Mouse (Mus musculus) gastrocnemius, adult 8-10 months (tissue): ENCODE measurements around the gene Nrp2. TPM values are rescaled to one million over a fixed set of nuclear protein-coding genes. Genes with fewer than 3 reads are reported as not detected.

Source experiments
- DNase-seq, 2 experiments: peaks; one replicate each; pipeline ENCODE4 v3.0.0; 2022; ENCODE audit warnings: low spot score in 2 of 2
- total RNA-seq, 4 experiments: library from RNA; stranded (reverse); gene quantifications; 2 replicates each; pipeline ENCODE4 v1.2.4; 2022

The Nrp2 gene
- total RNA-seq, 4 experiments from 2014 or later: 3.3 to 4.3 (median 4.1) TPM

GRCm38 (mm10) chr1:62750408-62751008 is 47.4 kb downstream of the Nrp2 start:
- DNase-seq: no peak

DNA sequence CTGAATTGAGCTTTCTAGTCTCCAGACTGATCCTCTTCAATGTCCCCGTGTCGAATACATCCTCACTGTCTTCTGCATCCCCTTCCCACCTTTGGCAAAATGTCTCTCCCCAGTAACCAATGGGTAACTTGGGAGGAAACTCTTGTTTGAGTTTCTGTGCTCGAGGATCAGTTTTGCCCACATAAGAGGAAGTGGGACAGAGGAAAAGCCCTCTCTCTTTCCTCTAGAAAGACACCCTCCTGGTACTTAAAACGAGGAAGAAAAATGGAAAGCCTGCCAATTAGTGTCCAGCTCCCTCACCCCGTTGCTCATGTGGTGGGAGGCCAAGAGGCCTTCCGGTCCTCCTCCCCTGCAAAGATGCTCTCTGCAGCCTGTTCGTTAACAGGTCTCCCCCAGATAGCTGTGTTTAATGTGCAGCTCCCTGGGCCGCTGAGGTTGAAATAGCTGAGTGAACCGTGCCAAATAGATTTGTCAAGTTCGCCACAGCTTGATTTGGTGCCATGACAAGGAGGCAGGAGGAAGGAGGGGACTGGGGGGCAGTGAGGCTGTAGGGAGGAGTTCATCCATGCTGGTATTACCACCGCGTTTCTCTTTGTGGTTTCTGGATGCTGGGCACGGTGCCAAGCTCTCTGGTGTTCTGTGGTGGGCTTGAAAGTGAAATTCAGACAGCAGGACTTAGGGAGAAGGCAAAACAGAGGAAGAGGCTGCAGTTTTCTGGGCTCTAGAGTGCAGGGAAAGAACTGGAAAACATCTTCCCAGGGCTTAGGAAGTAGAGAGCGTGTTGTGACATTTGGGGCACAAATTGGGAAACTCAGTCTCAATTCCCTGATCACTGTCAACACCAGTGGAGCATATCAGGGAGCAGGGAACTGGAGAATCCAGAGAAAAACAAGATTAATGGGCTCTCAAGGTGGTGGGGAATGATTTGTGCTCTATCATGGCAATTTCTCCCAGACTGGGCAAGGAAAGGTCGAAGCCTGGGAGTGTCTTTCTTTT is 48.2 kb downstream of the Nrp2 start:
- DNase-seq: no peak

GRCm38 (mm10) chr1:62752055-62752454 is 49.0 kb downstream of the Nrp2 start:
- DNase-seq: no peak

DNA sequence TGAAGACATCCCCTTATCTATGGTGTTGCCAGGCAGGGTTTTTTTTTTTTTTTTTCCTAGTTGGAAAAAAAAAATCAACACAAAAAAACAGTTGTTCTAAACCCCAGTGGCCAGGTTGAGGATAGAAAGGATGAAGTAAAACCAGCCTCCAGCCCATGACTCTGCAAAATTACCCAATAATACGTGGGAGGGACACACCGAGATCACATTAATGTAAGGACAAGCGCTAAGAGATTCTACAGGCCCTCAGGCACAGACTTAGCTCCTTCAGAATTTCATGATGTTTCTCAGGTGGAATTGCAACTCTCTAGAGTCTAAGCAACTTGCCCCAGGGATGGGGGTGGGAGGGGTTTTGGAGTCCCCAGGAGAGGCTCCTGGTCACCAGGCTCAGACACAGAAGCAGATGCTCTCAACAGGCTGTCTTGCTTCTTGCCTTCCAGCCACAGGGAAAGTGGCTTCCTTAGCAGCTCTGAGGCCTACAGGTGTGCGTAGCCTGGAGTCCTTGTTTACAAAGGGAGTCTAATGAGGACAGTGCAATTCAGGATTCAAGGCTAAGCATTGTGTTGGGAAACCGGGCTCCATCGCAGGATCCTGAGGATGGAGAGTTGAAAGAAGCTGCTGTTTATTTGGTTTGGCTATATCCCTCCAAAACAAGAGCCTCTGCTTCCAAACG is 49.7 kb downstream of the Nrp2 start:
- no peak for DNase-seq

GRCm38 (mm10) chr1:62754066-62754835 is 51.2 kb downstream of the Nrp2 start:
- DNase-seq: no peak

GRCm38 (mm10) chr1:62760086-62760485 is 57.0 kb downstream of the Nrp2 start:
- no peak for DNase-seq

DNA sequence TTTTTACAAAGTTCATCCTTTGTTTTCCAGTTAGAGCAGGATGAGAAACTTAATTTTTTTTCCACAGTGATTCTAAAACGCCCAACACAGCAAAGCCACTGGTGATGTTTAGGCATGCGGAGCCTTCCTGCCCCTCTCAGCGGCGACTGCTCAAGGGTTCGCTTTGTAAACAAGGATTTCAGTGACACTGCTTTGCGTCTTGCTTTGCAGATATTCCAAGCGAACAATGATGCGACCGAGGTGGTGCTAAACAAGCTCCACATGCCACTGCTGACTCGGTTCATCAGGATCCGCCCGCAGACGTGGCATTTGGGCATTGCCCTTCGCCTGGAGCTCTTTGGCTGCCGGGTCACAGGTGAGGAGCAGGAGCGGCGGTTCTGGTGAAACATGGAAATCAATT is 57.5 kb downstream of the Nrp2 start:
- DNase-seq: no peak

- DNase-seq: no peak
Measured at GRCm38 (mm10) chr1:62763779-62764178, 60.7 kb downstream of the Nrp2 start.

DNA sequence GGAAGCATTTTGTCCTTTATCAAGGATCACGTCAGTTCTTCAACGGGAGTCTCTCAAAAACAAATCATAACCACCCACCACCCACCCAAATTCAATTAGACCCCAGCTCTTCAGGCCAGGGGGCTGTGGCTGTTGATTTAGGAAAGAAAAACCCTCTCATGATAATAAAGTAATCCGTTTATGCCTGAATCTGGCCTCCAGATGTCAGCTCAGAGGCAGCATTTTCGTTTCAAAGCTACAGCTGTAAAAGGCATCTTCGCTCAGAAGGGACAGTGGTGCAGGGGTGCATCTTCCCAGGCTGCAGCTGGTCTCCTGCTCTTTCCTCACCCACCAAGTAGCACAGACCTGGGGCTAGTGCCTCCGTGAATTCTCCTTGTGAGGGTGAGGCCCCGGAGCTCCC is 62.1 kb downstream of the Nrp2 start:
- DNase-seq: no peak

DNA sequence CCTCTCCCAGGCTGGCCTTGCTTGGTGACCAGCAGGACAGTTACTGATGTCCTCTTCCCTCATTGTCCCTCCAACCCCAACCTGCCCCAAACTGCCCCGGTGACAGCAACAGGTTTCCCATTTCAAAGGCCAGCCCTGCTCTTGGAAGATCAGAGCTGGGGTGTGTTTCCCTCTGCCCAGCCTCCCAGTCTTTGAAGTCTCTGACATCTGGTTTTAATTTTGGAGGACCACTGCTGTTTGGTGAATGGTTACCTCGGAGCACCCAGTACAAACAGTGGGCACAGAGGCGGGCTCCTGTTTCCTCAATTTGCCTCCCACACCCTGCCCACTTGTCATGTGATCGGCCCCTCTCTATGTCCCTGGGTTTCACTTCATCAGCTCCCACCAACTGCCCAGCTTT is 63.7 kb downstream of the Nrp2 start:
- DNase-seq: no peak

DNA sequence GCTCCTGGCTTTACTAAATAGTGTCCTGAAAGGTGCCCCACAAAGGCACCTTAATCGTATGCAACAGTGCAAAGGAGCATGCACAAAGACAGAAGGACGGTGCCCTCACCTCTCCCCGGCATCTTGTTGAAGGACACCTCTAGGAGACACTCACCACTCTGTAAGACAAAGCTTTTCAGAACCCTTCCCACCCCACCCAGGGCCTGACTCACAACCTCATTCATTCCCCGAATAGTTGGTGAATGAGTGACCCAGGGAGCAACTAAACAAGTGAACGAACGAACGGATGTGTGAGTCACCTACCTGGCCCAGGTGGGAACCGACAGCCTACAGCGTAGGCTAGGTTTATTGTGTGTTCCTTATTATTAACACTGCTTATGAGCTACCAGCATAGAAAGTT is 64.5 kb downstream of the Nrp2 start:
- no peak for DNase-seq

DNA sequence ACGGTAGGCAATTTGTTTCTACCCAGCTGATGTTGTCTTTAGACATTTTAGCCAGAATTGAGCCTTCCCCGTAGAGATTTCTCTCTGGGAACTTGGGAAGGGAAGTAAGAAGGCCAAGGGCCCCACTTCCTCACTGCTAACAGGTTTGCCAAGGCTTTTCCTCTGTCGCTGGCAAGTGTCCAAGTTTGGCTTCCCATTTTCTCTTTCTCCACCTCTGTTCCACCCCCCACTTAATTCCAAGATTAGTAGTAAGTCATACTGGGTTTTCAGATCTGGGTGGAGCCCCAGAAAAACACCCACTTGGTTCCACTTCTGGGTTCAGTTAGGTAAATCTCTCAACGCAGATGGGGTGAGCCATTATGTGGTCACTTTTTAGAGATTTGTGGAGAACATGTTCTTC is 67.5 kb downstream of the Nrp2 start:
- no peak for DNase-seq

DNA sequence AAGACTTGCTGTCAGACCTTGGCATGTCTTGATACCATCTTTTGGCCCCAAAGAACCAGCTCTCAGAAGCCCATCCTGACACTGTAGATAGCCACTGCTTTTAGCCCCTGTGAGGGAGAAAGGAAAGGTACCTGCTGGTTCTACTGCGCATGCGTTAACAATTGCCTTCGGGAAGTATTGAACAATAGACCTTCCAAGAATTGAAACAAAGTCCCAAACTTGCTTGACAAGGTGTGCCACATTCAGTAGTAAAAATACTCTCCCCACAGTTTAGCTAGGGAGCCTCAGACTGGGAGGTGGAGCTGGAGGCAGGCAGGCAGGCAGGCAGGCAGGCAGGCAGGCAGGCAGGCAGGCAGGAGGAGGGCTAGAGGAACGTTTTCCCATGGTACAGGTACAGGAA is 69.3 kb downstream of the Nrp2 start:
- DNase-seq: no peak

DNA sequence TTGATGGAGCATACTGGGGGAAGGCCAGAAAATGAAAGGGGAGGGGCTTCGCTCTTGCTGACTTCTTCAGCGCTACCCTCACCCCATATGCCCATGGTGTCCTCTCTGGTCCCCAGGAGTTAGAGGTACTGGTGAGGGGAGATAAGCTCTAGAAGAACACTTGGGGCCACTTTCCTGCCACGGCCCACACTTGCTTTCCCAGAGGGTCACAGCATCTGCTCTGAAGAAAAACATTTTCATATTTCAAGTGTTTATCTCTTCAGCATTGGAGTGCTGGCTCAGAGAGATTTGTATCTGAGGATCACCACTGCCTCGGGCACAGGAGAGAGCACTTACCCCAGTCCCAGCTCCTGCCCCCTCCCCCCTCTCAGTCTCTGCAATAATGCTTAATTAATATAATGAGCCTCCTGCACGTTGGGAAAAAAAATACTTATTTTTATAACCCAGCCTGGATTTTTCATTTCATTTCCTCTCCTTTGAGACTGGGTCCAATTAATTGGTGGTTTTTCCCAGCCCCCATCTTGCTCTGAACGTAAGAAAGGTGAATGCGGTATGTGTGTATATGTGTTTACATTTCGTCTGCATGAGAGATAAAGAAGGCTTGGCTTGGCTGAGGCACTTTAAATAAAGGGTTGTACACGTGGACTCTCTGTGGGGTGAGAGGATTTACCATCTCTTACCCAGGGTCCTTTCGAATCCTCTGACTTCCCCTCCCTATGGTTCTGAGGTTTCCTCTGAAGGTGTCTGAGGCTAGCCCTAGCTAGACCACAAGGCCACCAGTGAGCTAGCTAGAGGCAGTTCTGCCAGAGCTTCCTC is 70.2 kb downstream of the Nrp2 start:
- no peak for DNase-seq

DNA sequence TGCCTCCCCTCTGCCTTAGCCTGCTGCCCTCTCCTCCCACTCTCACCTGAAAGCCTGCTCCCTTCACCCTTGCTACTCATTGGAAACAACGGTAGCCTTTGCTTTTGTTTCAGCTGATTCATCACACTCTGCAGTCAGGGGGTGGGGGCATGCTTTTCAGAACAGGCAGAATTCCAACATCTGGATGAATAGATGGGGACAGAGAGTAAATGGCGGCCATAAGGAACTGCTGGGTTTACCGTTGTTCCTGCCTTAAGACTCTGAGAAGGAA is 70.8 kb downstream of the Nrp2 start:
- no peak for DNase-seq

- no peak for DNase-seq
Measured at GRCm38 (mm10) chr1:62774288-62775218, 71.5 kb downstream of the Nrp2 start.

DNA sequence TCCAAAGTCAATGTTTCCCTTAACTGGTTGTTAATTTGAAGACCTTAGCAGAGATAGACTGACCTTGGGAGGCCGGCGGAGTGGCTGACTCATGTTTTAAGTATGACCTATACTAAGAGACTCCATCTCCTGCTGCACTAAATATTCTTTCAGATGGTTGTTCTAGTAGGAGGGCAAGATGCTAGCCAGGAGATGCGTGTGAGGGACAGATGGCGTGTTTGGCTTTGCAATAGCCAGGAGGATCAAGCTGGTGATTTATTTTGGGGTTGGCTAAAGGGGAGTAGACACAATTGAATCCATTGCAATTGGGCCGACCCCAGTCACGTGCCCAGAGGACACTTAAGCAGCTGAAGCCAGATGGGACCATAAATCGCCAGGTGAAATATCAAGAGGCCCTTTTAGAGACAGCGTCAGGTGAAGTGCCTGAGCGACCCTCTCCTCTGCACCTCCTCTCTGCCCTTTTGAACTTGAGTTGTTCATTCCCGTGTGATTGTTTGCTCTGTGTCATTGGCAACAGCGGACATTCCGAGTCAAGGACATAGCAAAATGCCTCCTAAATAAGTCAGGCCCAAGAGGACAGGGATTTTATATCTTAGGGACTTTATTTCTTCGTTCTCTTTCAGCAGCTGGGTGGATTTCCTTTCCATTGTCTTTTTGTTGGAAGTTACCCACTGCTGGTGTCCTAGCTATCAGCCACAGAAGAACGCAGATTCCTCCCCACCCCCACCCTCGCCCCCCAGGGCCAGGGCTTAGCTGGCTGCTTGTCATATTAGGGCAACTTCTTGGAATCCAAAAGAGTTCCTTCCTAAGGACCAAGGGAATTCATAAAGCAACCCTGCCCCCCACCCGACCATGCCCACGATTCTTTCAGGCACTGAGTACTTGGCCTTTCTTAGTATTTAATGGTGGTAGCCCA is 74.5 kb downstream of the Nrp2 start:
- no peak for DNase-seq

DNA sequence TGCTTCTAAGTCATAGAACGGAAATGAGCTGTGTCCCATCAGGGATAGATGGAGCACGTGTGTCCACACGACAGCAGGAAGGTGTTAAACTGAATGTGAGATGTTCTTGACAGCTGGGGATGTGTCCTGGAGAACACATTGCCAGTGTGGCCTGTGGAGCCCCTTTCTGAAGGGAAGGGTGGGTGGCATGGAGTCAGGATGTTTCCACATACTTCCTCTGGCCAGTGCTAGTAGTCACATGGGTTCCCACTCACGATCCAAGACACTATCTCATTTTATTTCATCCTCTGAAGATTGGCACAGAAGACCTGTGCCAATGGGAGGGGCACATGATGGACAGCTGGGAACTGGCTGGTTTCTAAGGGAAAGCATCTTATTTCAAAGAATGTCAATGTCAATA is 75.8 kb downstream of the Nrp2 start:
- no peak for DNase-seq
